Mouse (Mus musculus) heart, adult 2 months (tissue): Measurements from ENCODE around the gene Plcd1. TPM values are rescaled to one million over a fixed set of nuclear protein-coding genes. Genes with fewer than 3 reads are reported as not detected.

ENCODE experiments used
- DNase-seq, 2 experiments: peaks; one replicate each; pipeline ENCODE4 v3.0.0; 2021
- H3K27ac ChIP-seq: fragments of 200-600 bp; 2 replicates; pipeline ENCODE4 v1.8.1; 2022
- H3K27me3 ChIP-seq: fragments of 200-500 bp; 2 replicates; pipeline ENCODE4 v1.6.1; 2012; ENCODE audit warnings: mild to moderate bottlenecking, low read length, inconsistent platforms, mixed read lengths; ENCODE audit not compliant: control insufficient read depth, insufficient read depth
- H3K36me3 ChIP-seq: fragments of 200-500 bp; 2 replicates; pipeline ENCODE4 v1.6.1; 2012; ENCODE audit warnings: low read length, inconsistent platforms; ENCODE audit not compliant: control insufficient read depth, insufficient read depth
- H3K4me1 ChIP-seq: fragments of 200-500 bp; 2 replicates; pipeline ENCODE4 v1.6.1; 2011; ENCODE audit warnings: low read length; ENCODE audit not compliant: control insufficient read depth, insufficient read depth
- H3K4me3 ChIP-seq: fragments of 200-600 bp; 2 replicates; pipeline ENCODE4 v1.8.1; 2022
- H3K79me2 ChIP-seq: fragments of 200-500 bp; replicated peaks from 2 replicates; pipeline ENCODE4 v1.6.1; 2012; ENCODE audit warnings: mild to moderate bottlenecking, inconsistent platforms, low read length, moderate library complexity, mixed read lengths; ENCODE audit not compliant: control insufficient read depth, insufficient read depth
- H3K9ac ChIP-seq: fragments of 200-500 bp; 2 replicates; pipeline ENCODE4 v1.6.1; 2012; ENCODE audit warnings: low read depth, mild to moderate bottlenecking, control low read depth, inconsistent platforms, low read length, mixed read lengths
- CTCF ChIP-seq: fragments of 200-600 bp; IDR thresholded peaks from 2 replicates; pipeline ENCODE4 v1.8.1; 2022; ENCODE audit warnings: antibody characterized with exemption, mild to moderate bottlenecking, moderate library complexity
- EP300 ChIP-seq: fragments of 200-500 bp; IDR thresholded peaks from 2 replicates; pipeline ENCODE4 v1.6.1; 2011; ENCODE audit warnings: low read depth, low read length, control low read depth; ENCODE audit not compliant: insufficient read depth
- POLR2A ChIP-seq: fragments of 200-500 bp; IDR thresholded peaks from 2 replicates; pipeline ENCODE4 v1.6.1; 2011; ENCODE audit warnings: mild to moderate bottlenecking, low read depth, low read length, control low read depth; ENCODE audit not compliant: insufficient read depth
- WGBS: fragments of 180-500 bp; shearing (Covaris S2); methylation state at CpG from one replicate; pipeline ENCODE4 v1.1.7; 2018; 5-methylcytosine and 5-hydroxymethylcytosine counted together
- intact Hi-C: fragments of 180-260 bp; cut with DNase I; formaldehyde crosslinking; loops from one replicate; pipeline ENCODE4 v1.15.1; 2025
- polyA plus RNA-seq: library from polyadenylated mRNA; depleted of rRNA; stranded (reverse); fragments of >200 nt; gene quantifications from 2 replicates; pipeline ENCODE4 v1.2.3, GENCODE M21; 2012
- total RNA-seq, 2 experiments: library from RNA; stranded (reverse); gene quantifications; 2 replicates each; pipeline ENCODE4 v1.2.3; 2021

Plcd1 gene
- total and polyA plus RNA-seq, 3 experiments, result 14.5 to 32.2 (median 16.6) TPM

GRCm38 (mm10) chr9:119092473-119093418 lies 556 bp downstream of the Plcd1 start:
- Histone ChIP-seq H3K27ac (peak overlapping the region; percentile 95), H3K79me2 (no peaks in the 10 kb centered on the region), H3K4me1 (peaks cover 8% of the 10 kb centered on the region), H3K36me3 (no peaks in the 10 kb centered on the region; the same call in 1 of the 2 replicates), H3K4me3 (peak overlapping the region; percentile 79), H3K27me3 (no peaks in the 10 kb centered on the region), H3K9ac (peak overlapping the region; percentile 85)
- 3% methylated on average over 45 of the region's 45 CpGs for WGBS
- intact Hi-C loops, result no loop called here
- peak; percentile 77 to 79 for DNase-seq
- TF ChIP-seq POLR2A (peak; percentile 58; the same call in 1 of the 2 replicates), EP300 (0 out of 2 replicates have a peak, but pooled peaks have one; percentile 5), CTCF (no peak)

DNA sequence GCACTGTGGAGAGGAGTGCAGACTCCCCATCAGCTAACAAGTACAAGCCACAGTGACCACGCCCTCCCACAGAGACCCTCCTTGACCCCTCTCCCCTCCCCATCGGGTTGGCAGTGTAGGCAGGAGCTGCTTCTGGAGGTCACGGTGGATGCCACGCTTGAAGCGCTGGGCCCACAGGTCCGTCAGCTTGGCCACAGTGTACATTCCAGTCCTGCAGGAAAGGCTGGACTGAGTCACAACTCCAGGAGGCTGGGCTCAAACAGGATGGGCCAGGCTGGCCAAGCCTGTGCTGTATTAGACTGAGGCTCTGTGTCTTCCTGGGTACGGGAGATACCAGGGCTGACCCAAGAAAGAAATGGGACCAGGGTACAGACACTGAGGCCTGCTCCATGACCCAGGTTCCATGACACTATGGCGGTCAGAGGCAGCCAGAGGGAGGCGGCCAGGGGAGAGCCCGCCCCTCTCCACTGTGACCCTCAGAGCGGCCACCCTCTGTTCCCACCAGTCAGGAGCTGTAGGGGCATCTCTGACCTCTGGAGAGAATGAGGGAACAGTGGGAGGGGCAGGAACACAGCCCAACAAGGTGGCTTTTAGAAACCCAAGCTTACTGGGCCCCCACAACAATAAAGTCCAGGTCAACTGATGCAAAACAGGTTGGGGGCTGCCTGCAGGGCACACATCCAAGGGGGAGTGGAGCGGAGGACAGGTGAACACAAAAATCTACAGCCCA lies 1.6 kb downstream of the Plcd1 start:
- DNase-seq, result peak in 1 of 2 experiments; percentile 43
- WGBS, result 47% methylated on average over 12 of the region's 12 CpGs
- Histone ChIP-seq H3K9ac (peak overlapping the region; percentile 13), H3K4me1 (peaks cover 13% of the 10 kb centered on the region), H3K27ac (peak overlapping the region; percentile 95), H3K27me3 (no peaks in the 10 kb centered on the region), H3K36me3 (no peaks in the 10 kb centered on the region; the same call in 1 of the 2 replicates), H3K4me3 (peak overlapping the region; percentile 79), H3K79me2 (no peaks in the 10 kb centered on the region)
- intact Hi-C loops, result no loop called here
- TF ChIP-seq POLR2A (no peak), EP300 (no peak), CTCF (no peak)

DNA sequence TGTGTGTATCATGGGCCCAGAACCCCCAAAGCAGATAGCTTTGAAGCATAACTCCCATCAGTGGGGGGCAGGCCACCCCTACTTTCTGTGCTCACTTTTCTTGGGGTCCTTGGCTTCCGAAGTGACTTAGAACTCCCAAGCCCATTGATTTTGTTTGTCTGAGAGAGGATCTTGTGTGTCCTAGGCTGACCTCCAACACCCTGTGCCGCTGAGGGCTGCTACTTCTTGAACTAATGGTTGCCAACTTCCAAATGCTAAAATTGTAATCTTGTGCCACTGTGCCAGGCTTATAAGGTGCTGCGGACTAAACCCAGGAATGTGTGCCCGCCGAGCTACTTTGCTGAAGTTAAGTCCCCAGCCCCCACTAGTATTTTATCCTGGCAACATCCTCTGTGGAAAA lies 2.8 kb downstream of the Plcd1 start:
- WGBS, result 56% methylated on average over 5 of the region's 5 CpGs
- H3K27ac ChIP-seq, result peak overlapping the region; percentile 38
- no peaks in the 10 kb centered on the region; the same call in 1 of the 2 replicates for H3K36me3 ChIP-seq
- peaks cover 16% of the 10 kb centered on the region for H3K4me1 ChIP-seq
- DNase-seq, result peak in 1 of 2 experiments; percentile 22
- H3K9ac ChIP-seq, result no peak overlapping the region
- H3K27me3 ChIP-seq, result no peaks in the 10 kb centered on the region
- no peak overlapping the region for H3K4me3 ChIP-seq
- intact Hi-C loops, result no loop called here
- TF ChIP-seq EP300, result no peak
- no peak for TF ChIP-seq POLR2A
- TF ChIP-seq CTCF, result no peak
- no peaks in the 10 kb centered on the region for H3K79me2 ChIP-seq

DNA sequence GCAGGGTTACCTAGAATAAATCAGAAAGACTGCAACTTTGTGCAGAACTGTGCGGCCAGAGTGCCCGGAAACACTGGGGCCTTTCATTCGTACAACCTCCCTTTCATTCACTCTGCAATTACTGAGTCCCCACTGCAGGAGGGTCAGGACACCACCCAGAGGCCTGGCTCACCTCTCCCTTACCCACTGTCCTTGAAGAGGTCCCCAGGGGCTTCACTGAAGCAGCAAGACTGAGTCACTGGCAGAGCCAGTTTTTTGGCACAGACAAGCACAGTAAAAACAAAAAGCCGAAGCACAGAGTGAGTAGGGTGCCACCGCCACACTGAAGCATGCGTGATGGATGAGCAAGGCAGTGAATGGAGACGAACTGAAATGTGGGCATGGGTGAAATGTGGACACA lies 3.9 kb downstream of the Plcd1 start:
- H3K36me3 ChIP-seq, result no peaks in the 10 kb centered on the region; the same call in 1 of the 2 replicates
- H3K4me1 ChIP-seq, result peaks cover 24% of the 10 kb centered on the region
- DNase-seq, result peak in 1 of 2 experiments; percentile 20
- H3K27me3 ChIP-seq, result no peaks in the 10 kb centered on the region
- H3K9ac ChIP-seq, result no peak overlapping the region
- no peak overlapping the region for H3K27ac ChIP-seq
- intact Hi-C loops, result no loop called here
- WGBS, result 74% methylated on average over 7 of the region's 7 CpGs
- no peak overlapping the region for H3K4me3 ChIP-seq
- TF ChIP-seq POLR2A (no peak), EP300 (no peak), CTCF (no peak)
- no peaks in the 10 kb centered on the region for H3K79me2 ChIP-seq

DNA sequence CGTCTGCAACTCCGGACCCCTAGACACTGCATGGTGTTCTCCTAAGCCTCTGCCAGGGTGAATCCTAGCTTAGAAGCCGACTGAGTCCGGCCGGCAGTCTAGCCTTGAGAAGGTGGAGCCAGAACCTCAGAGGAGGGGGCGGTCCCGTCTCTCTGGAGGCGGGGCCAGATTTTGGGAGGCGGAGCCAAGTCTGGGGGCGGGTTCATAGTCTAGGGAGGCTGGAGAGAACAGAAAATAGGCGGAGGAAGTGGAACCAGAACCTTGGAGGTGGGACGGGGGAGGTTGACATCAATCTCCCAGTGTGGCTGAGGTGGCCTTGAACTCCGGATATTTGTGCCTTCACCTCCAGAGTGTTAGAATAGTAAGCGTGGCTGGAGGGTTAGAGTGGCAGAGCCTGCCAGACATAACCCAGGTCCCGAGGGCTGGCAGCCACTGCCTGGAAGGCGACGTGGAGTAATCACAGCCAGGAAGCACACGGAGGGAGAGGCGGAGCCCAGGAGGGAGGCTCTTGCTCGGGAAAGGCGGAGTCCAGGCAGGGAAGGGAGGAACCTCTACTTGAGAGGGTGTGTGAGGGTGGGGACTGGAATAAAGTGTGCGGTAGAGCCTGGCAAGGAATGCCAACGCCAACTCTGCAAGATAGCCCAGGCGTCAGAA lies 5.0 kb downstream of the Plcd1 start:
- 0 out of 2 replicates have a peak, but pooled peaks have one; percentile 80 for TF ChIP-seq EP300
- no peak for TF ChIP-seq CTCF
- peak; percentile 61; the same call in 1 of the 2 replicates for TF ChIP-seq POLR2A
- H3K4me1 ChIP-seq, result peaks cover 24% of the 10 kb centered on the region
- peak overlapping the region; percentile 77 for H3K27ac ChIP-seq
- no peaks in the 10 kb centered on the region for H3K27me3 ChIP-seq
- H3K9ac ChIP-seq, result no peak overlapping the region
- intact Hi-C loops, result no loop called here
- H3K79me2 ChIP-seq, result no peaks in the 10 kb centered on the region
- DNase-seq, result peak; percentile 90 to 93
- peak overlapping the region; percentile 48 for H3K4me3 ChIP-seq
- 6% methylated on average over 24 of the region's 24 CpGs for WGBS
- H3K36me3 ChIP-seq, result no peaks in the 10 kb centered on the region; the same call in 1 of the 2 replicates
